Mouse (Mus musculus): ENCODE results near the gene Fam198b. TPM values are rescaled to one million over a fixed set of nuclear protein-coding genes. Genes with fewer than 3 reads are reported as not detected.

Gene Fam198b
- polyA plus RNA-seq, 1 experiment from 2014 or later: 17.2 TPM

DNA sequence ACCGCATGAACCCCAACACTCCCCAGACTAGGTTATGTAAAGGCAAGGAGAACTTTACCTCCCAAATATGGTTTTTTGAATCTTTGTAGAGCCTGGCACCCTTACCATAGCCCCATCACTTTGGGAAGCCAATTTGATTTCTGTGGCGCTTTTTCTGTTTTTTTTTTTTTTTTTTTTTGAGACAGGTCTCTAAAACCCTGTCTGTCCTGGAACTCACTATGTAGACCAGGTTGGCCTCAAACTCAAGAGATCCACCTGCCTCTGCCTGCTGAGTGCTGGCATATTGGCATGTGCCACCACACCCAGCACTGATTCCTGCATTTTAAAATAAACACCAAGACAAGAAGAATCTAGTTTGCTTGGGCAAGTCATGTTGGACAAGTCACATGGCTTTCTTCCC lies 16.2 kb downstream of the Fam198b start:
- Histone ChIP-seq H3K27me3 (replicated peaks; ENCODE audit: control insufficient read depth, insufficient read depth, low read length) (no peaks in the 10 kb centered on the region), H3K9ac (ENCODE audit: low read depth, low read length) (no peak overlapping the region), H3K4me3 (ENCODE audit: low read depth, low read length) (no peak overlapping the region), H3K4me1 (replicated peaks; ENCODE audit: control insufficient read depth, insufficient read depth, low read length) (no peaks in the 10 kb centered on the region), H3K9me3 (ENCODE audit: control insufficient read depth) (no peaks in the 10 kb centered on the region), H3K4me2 (replicated peaks; ENCODE audit: low read depth) (no peak overlapping the region), H3K36me3 (ENCODE audit: control insufficient read depth, insufficient read depth) (no peaks in the 10 kb centered on the region), H3K27ac (ENCODE audit: low read depth, low read length) (no peak overlapping the region)
- ATAC-seq: no peak
- WGBS: 96% methylated on average over 2 of the region's 2 CpGs
- no peak for TF ChIP-seq CTCF (IDR thresholded peaks at IDR 0.05; ENCODE audit: low read depth)

DNA sequence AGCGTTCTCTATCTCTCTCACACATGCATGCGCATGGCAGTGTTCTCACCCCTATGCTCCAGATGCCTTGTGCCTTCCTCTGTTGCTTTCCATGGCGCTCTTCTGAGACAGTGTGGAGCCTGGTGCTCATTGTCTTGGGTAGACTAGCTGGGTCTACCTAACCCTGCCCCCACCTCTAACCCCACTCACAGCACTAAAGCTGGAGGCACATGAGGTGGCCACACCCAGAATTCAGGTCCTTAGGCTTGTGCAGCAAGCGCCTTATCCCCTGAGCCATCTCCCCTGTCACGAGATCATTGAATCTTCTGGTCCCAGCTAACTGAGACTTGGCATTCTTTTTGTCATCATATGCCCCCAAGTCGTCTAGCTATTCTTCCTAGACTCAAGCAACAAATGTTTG lies 17.0 kb downstream of the Fam198b start:
- ATAC-seq: no peak
- Histone ChIP-seq H3K9me3 (ENCODE audit: control insufficient read depth) (no peaks in the 10 kb centered on the region), H3K4me2 (replicated peaks; ENCODE audit: low read depth) (no peak overlapping the region), H3K9ac (ENCODE audit: low read depth, low read length) (no peak overlapping the region), H3K36me3 (ENCODE audit: control insufficient read depth, insufficient read depth) (no peaks in the 10 kb centered on the region), H3K4me3 (ENCODE audit: low read depth, low read length) (no peak overlapping the region), H3K4me1 (replicated peaks; ENCODE audit: control insufficient read depth, insufficient read depth, low read length) (no peaks in the 10 kb centered on the region), H3K27ac (ENCODE audit: low read depth, low read length) (no peak overlapping the region), H3K27me3 (replicated peaks; ENCODE audit: control insufficient read depth, insufficient read depth, low read length) (no peaks in the 10 kb centered on the region)
- TF ChIP-seq CTCF (IDR thresholded peaks at IDR 0.05; ENCODE audit: low read depth): no peak
- 88% methylated on average over 6 of the region's 6 CpGs for WGBS

DNA sequence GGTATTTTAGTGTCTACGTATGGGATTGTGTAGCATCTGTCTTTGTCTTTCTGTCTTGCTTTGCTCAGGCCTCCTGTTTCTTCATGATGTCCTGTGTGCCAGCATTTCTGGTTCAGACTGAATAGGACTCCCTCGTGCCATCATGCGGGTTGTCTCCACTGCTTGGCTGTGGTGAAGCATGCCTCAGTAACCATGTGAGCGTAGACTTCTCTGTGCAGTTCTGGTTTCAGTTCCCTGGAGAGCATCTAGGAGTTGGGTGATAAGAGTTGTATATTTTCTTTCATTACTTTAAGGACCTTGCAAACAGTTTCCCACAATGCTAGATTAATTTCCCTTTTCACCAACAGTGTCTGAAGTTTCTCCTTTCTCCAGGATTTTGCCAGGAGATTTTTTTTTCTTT lies 17.4 kb downstream of the Fam198b start:
- Histone ChIP-seq H3K36me3 (ENCODE audit: control insufficient read depth, insufficient read depth) (no peaks in the 10 kb centered on the region), H3K4me2 (replicated peaks; ENCODE audit: low read depth) (no peak overlapping the region)
- 92% methylated on average over 4 of the region's 4 CpGs for WGBS

DNA sequence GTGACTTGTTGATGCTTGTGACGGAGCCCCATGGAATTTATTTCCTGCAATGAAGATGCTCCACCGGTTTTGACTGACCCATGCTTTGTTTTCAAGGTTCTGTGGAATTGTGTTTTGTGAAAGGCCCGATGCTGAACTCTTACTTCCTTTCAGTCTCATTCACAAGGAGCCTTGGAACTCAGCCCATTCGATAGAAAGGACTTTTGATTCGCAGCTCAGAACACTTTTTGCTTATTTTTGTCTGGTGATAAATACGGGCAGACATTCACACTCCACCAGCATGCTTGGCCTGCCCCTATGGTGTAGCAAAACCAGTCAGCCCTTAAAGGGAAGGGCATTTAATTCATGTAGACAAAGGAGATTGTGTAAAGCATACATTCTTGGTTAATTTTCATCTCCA lies 19.5 kb downstream of the Fam198b start:
- no peaks in the 10 kb centered on the region for H3K27me3 ChIP-seq (replicated peaks; ENCODE audit: control insufficient read depth, insufficient read depth, low read length)
- no peak overlapping the region for H3K27ac ChIP-seq (ENCODE audit: low read depth, low read length)
- H3K9me3 ChIP-seq (ENCODE audit: control insufficient read depth): no peaks in the 10 kb centered on the region
- 61% methylated on average over 6 of the region's 6 CpGs for WGBS
- H3K36me3 ChIP-seq (ENCODE audit: control insufficient read depth, insufficient read depth): no peaks in the 10 kb centered on the region
- ATAC-seq: no peak
- H3K4me1 ChIP-seq (replicated peaks; ENCODE audit: control insufficient read depth, insufficient read depth, low read length): no peaks in the 10 kb centered on the region
- H3K4me2 ChIP-seq (replicated peaks; ENCODE audit: low read depth): no peak overlapping the region
- TF ChIP-seq CTCF (IDR thresholded peaks at IDR 0.05; ENCODE audit: low read depth): no peak
- H3K9ac ChIP-seq (ENCODE audit: low read depth, low read length): no peak overlapping the region
- H3K4me3 ChIP-seq (ENCODE audit: low read depth, low read length): no peak overlapping the region

More for the DNA sequence above, 17.4 kb downstream of the Fam198b start:
- Histone ChIP-seq H3K9ac (ENCODE audit: low read depth, low read length) (no peak overlapping the region), H3K4me3 (ENCODE audit: low read depth, low read length) (no peak overlapping the region), H3K27me3 (replicated peaks; ENCODE audit: control insufficient read depth, insufficient read depth, low read length) (no peaks in the 10 kb centered on the region), H3K4me1 (replicated peaks; ENCODE audit: control insufficient read depth, insufficient read depth, low read length) (no peaks in the 10 kb centered on the region), H3K9me3 (ENCODE audit: control insufficient read depth) (no peaks in the 10 kb centered on the region), H3K27ac (ENCODE audit: low read depth, low read length) (no peak overlapping the region)
- ATAC-seq: no peak
- TF ChIP-seq CTCF (IDR thresholded peaks at IDR 0.05; ENCODE audit: low read depth): no peak

DNA sequence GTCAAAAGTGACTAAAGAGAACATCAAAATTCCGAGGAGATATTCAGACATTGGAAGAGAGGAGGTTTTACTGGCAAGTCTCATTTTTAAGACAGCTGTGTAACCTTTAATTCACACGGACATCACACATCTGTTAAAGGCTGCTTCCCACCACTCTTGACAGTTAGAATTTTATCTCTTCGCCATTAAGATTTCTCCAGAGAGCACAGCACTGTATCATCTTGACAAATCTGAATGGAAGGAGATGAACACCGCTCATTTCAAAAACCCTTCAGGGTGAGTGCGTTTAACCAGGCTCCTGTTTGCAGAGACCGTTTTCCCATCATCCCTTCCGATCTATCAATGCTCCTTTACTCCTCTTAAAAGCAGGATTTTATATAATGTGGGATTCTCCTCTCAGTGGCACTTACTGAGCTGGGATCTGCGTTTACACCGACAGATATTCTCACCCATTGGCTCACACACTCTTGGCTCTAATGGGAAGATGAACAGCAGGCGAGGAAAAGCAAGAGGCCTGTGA lies 20.0 kb downstream of the Fam198b start:
- ATAC-seq: no peak
- H3K27me3 ChIP-seq (replicated peaks; ENCODE audit: control insufficient read depth, insufficient read depth, low read length): no peaks in the 10 kb centered on the region
- H3K4me2 ChIP-seq (replicated peaks; ENCODE audit: low read depth): no peak overlapping the region
- no peaks in the 10 kb centered on the region for H3K4me1 ChIP-seq (replicated peaks; ENCODE audit: control insufficient read depth, insufficient read depth, low read length)
- H3K9me3 ChIP-seq (ENCODE audit: control insufficient read depth): no peaks in the 10 kb centered on the region
- no peak for TF ChIP-seq CTCF (IDR thresholded peaks at IDR 0.05; ENCODE audit: low read depth)
- no peak overlapping the region for H3K4me3 ChIP-seq (ENCODE audit: low read depth, low read length)
- 76% methylated on average over 10 of the region's 10 CpGs for WGBS
- no peak overlapping the region; the same call in 1 of the 2 replicates for H3K9ac ChIP-seq (ENCODE audit: low read depth, low read length)
- H3K36me3 ChIP-seq (ENCODE audit: control insufficient read depth, insufficient read depth): no peaks in the 10 kb centered on the region; the same call in 1 of the 2 replicates
- no peak overlapping the region for H3K27ac ChIP-seq (ENCODE audit: low read depth, low read length)

DNA sequence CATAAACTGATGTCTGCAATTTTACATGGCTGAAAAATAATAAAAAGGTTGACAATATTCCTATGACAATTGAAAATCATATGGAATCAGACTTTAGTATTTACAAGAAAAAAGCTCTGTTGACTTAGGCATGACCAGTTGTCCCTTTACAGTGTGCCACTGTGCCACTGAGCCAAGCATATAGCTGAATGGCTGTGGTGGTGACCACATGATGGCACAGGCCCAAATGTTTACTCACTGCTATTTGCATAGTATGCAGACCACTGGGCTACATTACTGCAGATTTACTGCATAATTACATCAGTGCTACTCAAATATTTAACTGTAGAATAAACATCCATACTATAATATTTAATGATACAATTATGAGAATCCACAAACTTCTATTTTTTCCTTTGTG lies 21.1 kb downstream of the Fam198b start:
- no peaks in the 10 kb centered on the region for H3K4me1 ChIP-seq (replicated peaks; ENCODE audit: control insufficient read depth, insufficient read depth, low read length)
- H3K36me3 ChIP-seq (ENCODE audit: control insufficient read depth, insufficient read depth): no peaks in the 10 kb centered on the region; the same call in 1 of the 2 replicates
- H3K9me3 ChIP-seq (ENCODE audit: control insufficient read depth): no peaks in the 10 kb centered on the region
- H3K4me2 ChIP-seq (replicated peaks; ENCODE audit: low read depth): no peak overlapping the region
- ATAC-seq: no peak
- no peak for TF ChIP-seq CTCF (IDR thresholded peaks at IDR 0.05; ENCODE audit: low read depth)
- H3K4me3 ChIP-seq (ENCODE audit: low read depth, low read length): no peak overlapping the region
- no peak overlapping the region for H3K27ac ChIP-seq (ENCODE audit: low read depth, low read length)
- H3K27me3 ChIP-seq (replicated peaks; ENCODE audit: control insufficient read depth, insufficient read depth, low read length): no peaks in the 10 kb centered on the region
- H3K9ac ChIP-seq (ENCODE audit: low read depth, low read length): no peak overlapping the region

All from intestine, postnatal 0 days (tissue).